Mouse (Mus musculus): ENCODE results near the gene Flvcr2. TPM values are rescaled to one million over a fixed set of nuclear protein-coding genes. Genes with fewer than 3 reads are reported as not detected.

Gene Flvcr2
- total and polyA plus RNA-seq, 3 experiments: 0.07 TPM; not detected in 2

GRCm38 (mm10) chr12:85756455-85756854 is 10.1 kb downstream of the Flvcr2 start:
- Histone ChIP-seq H3K4me1 (ENCODE audit: control insufficient read depth in 1 of 2, insufficient read depth in 2 of 2, low read length in 2 of 2) (no peaks in the 10 kb centered on the region), H3K9ac (ENCODE audit: control insufficient read depth, low read depth, low read length, poor library complexity, severe bottlenecking) (no peak overlapping the region), H3K9me3 (replicated peaks; ENCODE audit: insufficient read depth, low read length) (no peaks in the 10 kb centered on the region), H3K79me2 (ENCODE audit: control insufficient read depth, insufficient read depth, low read length, poor library complexity) (no peaks in the 10 kb centered on the region), H3K36me3 (ENCODE audit: control insufficient read depth in 1 of 2, insufficient read depth in 2 of 2, low read length in 2 of 2) (no peaks in the 10 kb centered on the region), H3K4me3 (ENCODE audit: control insufficient read depth in 1 of 2, insufficient read depth in 1 of 2, low read depth in 2 of 2, low read length in 2 of 2) (no peak overlapping the region), H3K27ac (ENCODE audit: control insufficient read depth, low read depth, low read length) (no peak overlapping the region), H3K27me3 (ENCODE audit: control insufficient read depth in 1 of 2, insufficient read depth in 2 of 2, low read length in 2 of 2) (peaks cover 0 to 1% of the 10 kb centered on the region in 2 experiments; a peak in 3 of 4 replicates)
- TF ChIP-seq ELF1 (IDR thresholded peaks at IDR 0.05; ENCODE audit: low read depth, low read length) (no peak), TBP (IDR thresholded peaks at IDR 0.05; ENCODE audit: low read depth, low read length) (no peak), GABPA (IDR thresholded peaks at IDR 0.05; ENCODE audit: low read depth, low read length) (no peak), ZMIZ1 (IDR thresholded peaks at IDR 0.05; ENCODE audit: low read depth, low read length) (no peak), CTCF (IDR thresholded peaks at IDR 0.05 in 2 of 3, conservative IDR thresholded peaks at IDR 0.05 in 1 of 3; ENCODE audit: control insufficient read depth in 1 of 3, insufficient read depth in 1 of 3, low read depth in 2 of 3, low read length in 3 of 3, poor library complexity in 1 of 3, severe bottlenecking in 1 of 3) (no peak), POLR2AphosphoS5 (IDR thresholded peaks at IDR 0.05; ENCODE audit: borderline replicate concordance, low read depth, low read length) (no peak), JUND (IDR thresholded peaks at IDR 0.05; ENCODE audit: low read depth, low read length) (no peak), POLR2AphosphoS2 (IDR thresholded peaks at IDR 0.05; ENCODE audit: low read length) (no peak), SMC3 (IDR thresholded peaks at IDR 0.05; ENCODE audit: low read depth, low read length) (no peak), SIN3A (IDR thresholded peaks at IDR 0.05; ENCODE audit: low read length) (no peak), MAX (IDR thresholded peaks at IDR 0.05; ENCODE audit: low read length) (no peak)
- no peak for DNase-seq (ENCODE audit: low read depth, low spot score)

- DNase-seq (ENCODE audit: low read depth, low spot score): no peak
- no peak overlapping the region for H3K9ac ChIP-seq (ENCODE audit: control insufficient read depth, low read depth, low read length, poor library complexity, severe bottlenecking)
- no peak overlapping the region for H3K4me3 ChIP-seq (ENCODE audit: control insufficient read depth in 1 of 2, insufficient read depth in 1 of 2, low read depth in 2 of 2, low read length in 2 of 2)
- no peaks in the 10 kb centered on the region for H3K79me2 ChIP-seq (ENCODE audit: control insufficient read depth, insufficient read depth, low read length, poor library complexity)
- peaks cover 0 to 1% of the 10 kb centered on the region in 2 experiments; a peak in 3 of 4 replicates for H3K27me3 ChIP-seq (ENCODE audit: control insufficient read depth in 1 of 2, insufficient read depth in 2 of 2, low read length in 2 of 2)
- no peaks in the 10 kb centered on the region for H3K36me3 ChIP-seq (ENCODE audit: control insufficient read depth in 1 of 2, insufficient read depth in 2 of 2, low read length in 2 of 2)
- H3K4me1 ChIP-seq (ENCODE audit: control insufficient read depth in 1 of 2, insufficient read depth in 2 of 2, low read length in 2 of 2): no peaks in the 10 kb centered on the region
- no peak for TF ChIP-seq POLR2A (IDR thresholded peaks at IDR 0.05; ENCODE audit: control insufficient read depth in 1 of 2, insufficient read depth in 1 of 2, low read depth in 1 of 2, low read length in 2 of 2, poor library complexity in 1 of 2)
- no peak for TF ChIP-seq BHLHE40 (IDR thresholded peaks at IDR 0.05; ENCODE audit: borderline replicate concordance, low read depth, low read length)
- no peak for TF ChIP-seq ELF1 (IDR thresholded peaks at IDR 0.05; ENCODE audit: low read depth, low read length)
- no peak for TF ChIP-seq USF2 (IDR thresholded peaks at IDR 0.05; ENCODE audit: borderline replicate concordance in 1 of 2, insufficient read depth in 1 of 2, low read depth in 1 of 2, low read length in 2 of 2)
- TF ChIP-seq MYC (IDR thresholded peaks at IDR 0.05; ENCODE audit: low read depth, low read length): no peak
- no peak for TF ChIP-seq UBTF (IDR thresholded peaks at IDR 0.05; ENCODE audit: borderline replicate concordance, insufficient read depth, low read depth, low read length)
- no peak for TF ChIP-seq NRF1 (IDR thresholded peaks at IDR 0.05; ENCODE audit: insufficient read depth, low read depth, low read length, poor library complexity, severe bottlenecking)
- no peak for TF ChIP-seq JUND (IDR thresholded peaks at IDR 0.05; ENCODE audit: low read depth, low read length)
- no peak for TF ChIP-seq MAFK (IDR thresholded peaks at IDR 0.05; ENCODE audit: borderline replicate concordance, low read depth, low read length)
- no peak for TF ChIP-seq SIN3A (IDR thresholded peaks at IDR 0.05; ENCODE audit: low read length)
- TF ChIP-seq ZKSCAN1 (IDR thresholded peaks at IDR 0.05; ENCODE audit: low read depth, low read length): no peak
- TF ChIP-seq MAZ (IDR thresholded peaks at IDR 0.05; ENCODE audit: low read depth, low read length): no peak
- H3K27ac ChIP-seq (ENCODE audit: control insufficient read depth, low read depth, low read length): no peak overlapping the region
- H3K9me3 ChIP-seq (replicated peaks; ENCODE audit: insufficient read depth, low read length): no peaks in the 10 kb centered on the region
Measured at GRCm38 (mm10) chr12:85757074-85757473, 10.7 kb downstream of the Flvcr2 start.

Data from MEL (cell line).